Mouse (Mus musculus) cerebellum, postnatal 25 days (tissue): Measurements from ENCODE around the gene Henmt1.

Experiments used
- DNase-seq, 2 experiments: peaks; one replicate each; pipeline ENCODE4 v3.0.0; 2021; ENCODE audit warnings: mixed read lengths in 2 of 2

Gene Henmt1

GRCm38 (mm10) chr3:109005777-109006176, 66.1 kb downstream of the Henmt1 start:
- no peak for DNase-seq

GRCm38 (mm10) chr3:109008180-109008579, 68.5 kb downstream of the Henmt1 start:
- DNase-seq: no peak
